Mouse (Mus musculus) lung, postnatal 4 days (tissue): ENCODE measurements around the gene Pde5a.

Experiments
- DNase-seq, 2 experiments: peaks; one replicate each; pipeline ENCODE4 v3.0.0; 2021

Gene Pde5a

DNA sequence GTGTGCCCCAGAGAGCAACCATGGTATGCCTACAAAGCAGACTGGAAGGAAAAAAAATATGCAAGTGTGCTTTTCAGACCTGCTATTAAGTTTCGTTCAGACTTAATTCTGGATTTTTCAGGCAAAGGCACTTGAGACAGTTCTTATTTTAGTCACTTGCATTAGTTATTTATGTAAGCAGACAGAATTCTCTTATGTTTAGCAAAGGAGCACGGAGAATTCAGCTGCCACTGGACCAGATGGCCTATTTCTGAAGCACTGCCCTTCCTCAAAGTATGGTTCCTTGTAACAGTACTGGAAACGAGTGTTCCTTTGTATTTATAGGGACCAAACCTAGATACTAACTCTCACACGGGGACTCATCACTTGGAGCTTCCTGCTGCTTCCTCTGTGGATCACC lies 38.2 kb downstream of the Pde5a start:
- DNase-seq, result no peak

DNA sequence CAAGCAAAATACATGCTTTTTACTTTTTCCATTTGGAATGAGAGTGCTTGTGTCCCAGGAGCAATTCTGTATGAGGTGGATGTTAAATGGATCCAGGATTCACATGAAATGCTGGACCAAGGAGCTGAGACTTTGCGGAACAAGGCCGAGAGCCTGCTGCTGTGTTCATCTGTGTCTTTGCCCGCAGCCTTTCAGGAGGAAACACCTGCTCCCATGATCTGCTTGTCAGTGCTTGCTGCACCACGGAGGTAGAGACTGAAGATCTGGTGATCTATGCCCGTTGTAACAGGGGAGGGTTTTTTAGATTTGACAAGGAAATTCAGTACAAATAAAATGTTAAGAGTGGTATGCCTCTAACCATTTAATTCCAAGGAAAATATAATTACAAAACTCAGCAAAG lies 39.1 kb downstream of the Pde5a start:
- no peak for DNase-seq

DNA sequence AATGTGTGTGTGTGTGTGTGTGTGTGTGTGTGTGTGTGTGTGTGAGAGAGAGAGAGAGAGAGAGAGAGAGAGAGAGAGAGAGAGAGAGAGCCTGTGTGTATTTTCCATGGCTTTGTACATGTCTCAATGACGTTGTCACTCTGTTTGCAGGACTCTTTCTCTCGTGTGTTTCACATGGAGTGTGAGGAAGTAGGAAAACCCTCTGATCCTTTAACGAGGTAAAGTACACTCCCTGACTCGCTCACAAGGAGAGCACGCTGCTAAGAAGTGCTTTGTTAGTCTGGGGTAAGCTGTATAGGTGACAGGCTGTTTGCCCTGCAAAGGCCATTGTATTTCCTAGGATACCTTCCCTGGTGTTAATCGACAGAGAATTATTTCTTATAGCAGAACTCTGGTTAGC lies 52.7 kb downstream of the Pde5a start:
- no peak for DNase-seq

DNA sequence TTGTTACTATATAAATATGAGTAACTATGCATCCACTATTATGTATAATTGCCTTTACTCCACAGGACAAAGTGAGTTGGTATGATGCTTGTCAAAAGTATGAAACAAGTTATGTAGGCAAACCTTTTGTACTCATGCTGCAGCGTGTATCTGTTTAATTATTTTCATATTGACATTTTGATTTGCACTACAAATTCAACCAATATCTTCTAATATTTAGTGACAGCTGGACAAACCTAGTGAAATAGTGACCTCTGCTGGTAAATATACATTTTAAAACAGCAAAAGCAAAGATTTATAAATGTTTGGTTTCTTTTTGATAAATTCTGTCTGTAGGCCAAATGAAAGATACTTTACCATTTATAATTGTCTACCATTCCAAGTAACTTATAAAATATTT lies 55.5 kb downstream of the Pde5a start:
- DNase-seq, result no peak

DNA sequence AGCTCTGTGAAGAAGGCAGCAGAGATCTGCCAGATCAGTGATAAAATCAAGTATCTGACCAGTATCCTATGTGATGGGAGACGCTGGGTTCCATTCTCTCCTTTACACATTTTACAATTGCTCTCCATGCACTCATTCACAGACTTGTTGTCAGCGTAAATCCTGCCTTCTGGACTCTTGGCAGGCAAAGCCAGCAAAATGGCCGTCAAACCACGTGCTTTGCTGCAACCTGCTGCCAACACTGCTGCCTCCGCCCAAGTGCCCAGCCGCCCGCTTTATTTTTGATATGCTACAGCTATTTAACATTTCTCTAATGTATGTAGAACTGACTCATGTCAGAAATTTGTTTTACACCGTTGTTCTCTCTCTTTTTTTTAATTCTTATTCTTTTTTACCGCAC lies 59.6 kb downstream of the Pde5a start:
- DNase-seq, result no peak

DNA sequence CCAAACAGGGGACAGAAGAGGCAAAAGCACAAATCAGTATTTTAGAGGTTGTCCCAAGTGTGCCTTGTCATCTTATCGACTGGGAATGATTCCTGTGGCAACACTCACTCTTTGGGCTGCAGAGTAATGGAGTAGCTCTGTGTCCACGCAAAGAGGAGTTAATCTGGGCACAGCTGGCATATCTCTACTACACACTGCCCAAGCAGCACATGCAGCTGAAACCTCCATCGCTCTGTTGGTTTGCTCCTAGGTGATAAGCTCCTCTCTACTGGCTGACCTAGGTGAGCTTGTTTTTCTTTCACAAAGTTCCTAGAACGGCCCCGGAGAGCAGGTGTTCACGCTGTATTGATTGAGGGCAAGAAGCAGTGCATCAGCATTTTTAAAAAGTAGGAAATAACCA lies 60.8 kb downstream of the Pde5a start:
- DNase-seq, result no peak

DNA sequence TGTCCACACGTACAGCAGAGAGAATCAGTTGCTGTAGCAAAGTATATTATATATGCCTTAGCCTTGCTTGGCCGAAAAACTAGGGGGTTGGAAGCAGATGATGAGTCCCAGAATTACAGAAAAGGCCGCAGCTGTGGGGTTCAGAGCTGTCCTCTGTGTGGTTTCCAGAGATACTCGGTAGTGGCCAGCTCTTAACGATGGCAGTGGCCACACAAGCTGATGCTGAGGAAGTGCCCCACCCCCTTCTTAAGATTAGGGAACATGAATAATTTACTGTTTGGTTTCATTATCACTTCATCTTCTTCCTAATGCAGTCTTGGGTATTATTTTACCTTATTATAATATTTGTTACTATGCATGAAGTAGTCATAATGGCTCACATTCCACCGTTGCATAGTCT lies 71.3 kb downstream of the Pde5a start:
- DNase-seq, result no peak

DNA sequence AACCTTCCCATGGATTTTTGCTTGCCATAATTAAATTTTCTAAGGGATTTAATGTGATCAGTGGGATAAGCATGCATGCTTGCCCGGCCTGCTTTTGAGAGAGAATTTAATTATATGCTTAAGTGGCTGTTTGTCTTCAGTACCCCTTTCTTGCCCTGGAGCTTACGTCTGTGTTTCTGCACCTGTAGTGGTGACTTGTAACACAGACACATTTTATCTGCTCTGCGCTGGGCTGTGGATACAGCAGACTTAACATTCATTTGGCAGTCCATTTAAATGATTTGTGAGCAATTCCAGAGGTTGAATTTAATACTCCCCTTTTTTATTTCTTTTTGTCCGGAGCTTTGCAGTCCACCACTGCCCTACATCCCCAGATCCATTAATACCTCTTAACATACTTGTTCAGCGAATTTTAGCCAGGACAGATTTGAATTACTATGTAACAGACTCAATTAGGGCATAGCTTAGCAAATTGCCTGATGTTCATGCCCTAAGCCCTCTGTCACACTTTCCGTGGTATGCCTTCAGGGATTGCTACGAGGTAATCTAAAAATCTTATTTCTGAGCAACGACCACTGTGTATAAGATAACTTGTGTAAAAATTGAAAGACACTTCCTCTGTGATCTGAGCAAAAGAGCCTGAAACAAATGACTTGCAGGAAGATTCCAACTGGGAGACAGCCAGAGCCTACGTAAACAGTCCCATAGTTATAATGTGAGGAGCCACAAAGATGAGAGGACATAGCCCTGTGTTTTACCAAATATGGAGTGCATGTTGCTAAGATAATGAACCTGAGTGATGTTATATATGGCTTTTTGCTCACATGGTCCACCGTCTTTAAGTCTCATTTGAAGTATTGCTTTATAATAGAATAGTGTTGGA lies 72.0 kb downstream of the Pde5a start:
- no peak for DNase-seq

DNA sequence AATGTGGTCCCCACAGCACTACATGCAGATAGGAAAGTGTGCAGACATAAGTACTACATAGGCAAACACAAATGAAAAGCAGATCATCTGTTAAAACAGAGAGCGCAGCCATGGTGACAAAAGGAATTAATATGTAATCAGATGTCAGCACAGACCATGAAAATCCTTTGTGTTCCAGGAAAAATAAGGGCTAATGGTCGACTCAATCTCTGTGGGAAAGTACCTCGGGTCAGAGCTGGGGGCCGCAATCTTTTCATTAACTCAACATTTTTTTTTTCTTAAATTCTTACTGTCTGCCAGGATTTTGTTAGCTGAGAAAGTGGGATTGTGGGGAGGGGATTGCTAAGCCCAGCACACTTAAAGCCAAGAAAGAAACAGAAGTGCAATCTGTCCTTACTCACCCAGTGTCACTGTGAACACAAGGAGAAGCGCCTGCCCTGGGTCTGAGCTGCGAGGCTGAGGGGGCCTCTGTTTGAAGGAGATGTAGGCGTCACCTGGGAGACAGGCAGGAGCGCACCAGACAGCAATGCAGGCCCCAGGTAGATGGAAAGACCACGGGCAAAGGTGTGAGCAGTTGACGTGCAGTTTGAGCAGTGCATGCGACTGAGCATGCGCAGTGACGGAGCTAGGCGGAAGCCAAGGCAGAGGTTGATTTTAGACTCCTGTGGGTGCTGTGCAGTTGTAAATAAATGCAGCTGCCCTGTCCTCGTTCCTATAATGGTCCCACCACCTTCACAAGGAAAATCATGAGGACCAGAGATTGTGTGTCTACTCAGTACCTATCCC lies 72.9 kb downstream of the Pde5a start:
- DNase-seq, result no peak

DNA sequence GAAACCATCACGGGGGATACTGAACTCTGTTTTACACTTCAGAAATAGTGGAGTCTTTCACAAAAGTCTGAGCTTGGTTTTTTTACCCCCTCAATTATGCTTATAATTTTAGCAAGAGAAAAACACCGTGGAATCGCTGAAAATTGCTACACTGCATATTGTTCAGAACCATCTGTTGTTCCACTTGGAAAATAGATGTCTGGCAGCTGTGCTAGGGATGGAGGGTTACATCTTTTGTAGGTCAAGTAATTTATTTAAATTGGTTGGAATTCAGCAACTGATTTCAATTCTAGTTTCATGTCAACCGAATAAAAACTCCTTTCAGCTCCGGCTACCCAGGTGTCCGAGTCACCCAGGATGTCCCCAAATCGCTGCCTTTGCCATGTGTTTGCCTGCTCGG lies 78.6 kb downstream of the Pde5a start:
- DNase-seq, result no peak

DNA sequence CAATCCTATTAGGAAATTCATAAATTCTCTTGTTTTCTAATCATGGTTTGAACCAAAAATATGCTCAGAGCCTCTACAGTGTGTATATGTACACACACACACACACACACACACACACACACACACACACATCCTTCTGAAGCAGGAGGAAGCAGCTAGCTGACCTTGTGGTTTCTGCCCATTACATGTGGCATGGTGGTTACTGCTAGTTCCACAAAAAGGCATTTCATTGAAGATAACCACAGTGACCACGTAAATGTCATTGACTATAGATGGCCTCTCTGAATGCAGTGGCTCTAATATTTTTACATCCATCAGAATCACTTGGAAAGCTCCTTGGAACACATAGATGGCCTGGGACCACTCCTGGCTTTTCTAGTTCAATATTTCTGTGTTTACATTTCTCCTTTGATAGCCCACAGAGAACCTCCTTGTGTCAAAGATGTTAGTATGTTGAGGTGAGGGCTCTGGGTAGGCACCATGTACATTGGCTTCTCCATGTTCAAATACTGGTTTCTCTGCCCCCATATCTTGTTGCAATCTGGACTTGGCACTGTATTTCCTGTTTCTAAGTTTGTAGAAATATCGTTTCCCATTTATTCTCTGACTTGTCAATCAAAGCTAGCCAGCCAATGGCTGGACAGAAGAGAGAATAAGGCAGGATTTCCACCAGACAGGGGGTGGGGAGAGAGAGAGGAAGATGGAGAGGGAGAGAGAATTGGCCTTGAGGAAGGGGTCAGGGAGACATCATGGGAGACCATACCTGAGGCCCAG lies 81.5 kb downstream of the Pde5a start:
- DNase-seq, result no peak

DNA sequence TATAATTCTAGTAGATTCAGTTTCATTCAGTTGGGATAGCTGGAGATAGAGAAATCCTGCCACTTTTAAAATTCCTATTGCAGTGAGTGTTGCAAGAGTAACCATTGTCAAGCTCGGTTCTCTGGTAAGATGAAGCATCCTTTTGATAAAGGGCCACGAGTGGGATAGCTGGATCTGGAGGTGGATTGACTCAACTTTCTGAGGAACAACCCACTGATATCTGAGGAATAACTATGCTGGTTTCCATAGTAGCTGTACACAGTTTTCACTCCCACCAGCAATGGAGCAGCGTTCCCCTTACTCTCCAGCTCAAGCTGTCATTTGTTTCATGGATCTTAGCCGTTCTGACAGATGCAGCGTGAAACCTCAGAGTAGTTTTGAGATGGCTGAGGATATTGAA lies 82.2 kb downstream of the Pde5a start:
- DNase-seq, result no peak

DNA sequence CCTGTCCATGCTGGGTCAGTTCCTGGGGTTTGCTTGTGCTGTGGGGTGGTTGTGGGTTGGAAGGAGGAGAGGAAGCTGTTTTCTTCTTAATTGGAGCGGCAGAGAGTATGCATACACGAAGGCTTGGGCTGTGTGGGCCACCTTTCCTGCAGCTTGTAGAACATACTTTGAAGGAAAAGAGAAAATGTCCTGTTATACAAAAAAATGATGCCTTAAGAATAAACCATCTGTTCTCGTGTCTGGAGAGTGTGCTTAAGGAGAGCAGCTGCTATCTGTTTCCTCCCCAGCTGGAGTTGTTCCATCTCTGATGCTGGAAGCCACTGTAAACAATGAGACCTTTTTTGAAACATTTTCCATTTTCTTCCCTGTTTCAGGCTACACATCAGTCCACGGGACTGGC lies 85.8 kb downstream of the Pde5a start:
- peak; percentile 31 to 38 for DNase-seq

DNA sequence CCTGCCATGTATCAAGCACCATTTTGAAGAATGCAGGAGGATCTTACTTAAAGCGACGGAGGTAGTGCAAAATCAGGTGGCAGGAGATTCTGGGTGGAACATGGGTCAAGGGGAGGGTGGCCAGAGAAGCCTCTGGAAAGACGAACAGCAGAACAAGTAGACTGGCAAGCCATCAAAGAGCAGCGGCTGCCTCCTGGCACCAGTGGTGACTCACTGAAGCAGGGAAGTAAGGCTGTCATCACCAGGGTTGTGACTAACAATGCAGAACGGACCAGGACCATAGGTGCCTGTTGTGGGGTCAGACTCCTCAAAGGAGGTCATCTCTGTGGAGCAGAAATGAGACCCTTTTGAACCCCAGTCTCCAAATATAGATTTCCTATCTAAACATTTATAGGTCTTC lies 89.5 kb downstream of the Pde5a start:
- DNase-seq, result no peak

DNA sequence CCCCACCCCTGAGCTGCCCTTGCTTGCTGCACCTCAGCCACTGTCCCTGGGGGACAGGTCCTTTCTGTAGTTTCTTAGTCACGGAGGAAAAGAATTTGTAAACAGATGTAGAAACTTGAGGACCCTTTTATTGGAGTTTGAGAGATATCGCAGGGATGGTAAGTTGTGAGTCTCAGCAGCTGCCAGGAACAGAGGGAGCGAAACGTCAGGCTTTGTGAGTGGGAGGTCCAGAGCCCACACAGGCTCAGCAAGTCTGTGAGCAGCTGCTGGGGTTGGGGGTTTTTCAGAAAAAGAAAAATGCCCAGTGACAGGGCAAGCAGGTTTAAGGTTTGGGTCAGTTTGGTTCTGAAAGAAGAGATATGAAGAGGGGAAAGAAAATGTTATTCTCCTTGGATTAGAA lies 92.0 kb downstream of the Pde5a start:
- DNase-seq, result no peak

DNA sequence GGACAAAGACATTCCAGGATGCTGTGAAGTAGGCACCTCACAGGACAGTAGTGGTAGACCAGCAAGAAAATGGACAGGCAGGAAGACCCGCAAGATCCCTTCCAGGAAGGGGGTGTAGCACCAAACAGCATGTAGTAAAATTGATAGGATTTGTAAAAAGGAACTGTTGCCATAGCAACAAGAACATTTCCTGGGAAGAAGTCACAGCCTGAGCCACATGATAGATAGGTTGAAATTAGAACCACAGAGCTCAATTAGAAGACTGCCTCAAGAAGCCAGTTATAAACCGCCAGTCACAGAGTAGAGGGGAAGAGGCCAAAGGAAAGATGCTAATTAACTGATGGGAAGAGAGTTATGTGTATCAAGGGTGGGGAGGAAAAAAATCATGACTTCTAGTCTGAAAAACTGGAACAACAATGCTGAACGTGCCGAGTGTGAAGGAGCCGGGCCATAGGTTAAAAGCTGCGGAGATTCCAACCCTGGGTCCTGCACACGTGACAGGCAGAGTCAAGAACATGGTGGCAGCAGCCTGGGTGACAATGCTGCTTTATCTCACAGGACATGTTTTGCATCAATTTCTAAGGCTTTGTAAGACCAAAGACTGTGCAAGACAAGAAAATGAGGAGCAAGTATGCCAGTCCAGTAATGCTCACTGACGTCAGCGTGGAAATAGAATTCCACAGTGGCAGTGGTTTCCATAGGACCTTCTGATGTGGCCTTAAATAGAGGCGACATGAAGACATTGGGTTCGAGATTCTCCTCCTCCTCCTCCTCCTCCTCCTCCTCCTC lies 99.7 kb downstream of the Pde5a start:
- DNase-seq, result no peak

DNA sequence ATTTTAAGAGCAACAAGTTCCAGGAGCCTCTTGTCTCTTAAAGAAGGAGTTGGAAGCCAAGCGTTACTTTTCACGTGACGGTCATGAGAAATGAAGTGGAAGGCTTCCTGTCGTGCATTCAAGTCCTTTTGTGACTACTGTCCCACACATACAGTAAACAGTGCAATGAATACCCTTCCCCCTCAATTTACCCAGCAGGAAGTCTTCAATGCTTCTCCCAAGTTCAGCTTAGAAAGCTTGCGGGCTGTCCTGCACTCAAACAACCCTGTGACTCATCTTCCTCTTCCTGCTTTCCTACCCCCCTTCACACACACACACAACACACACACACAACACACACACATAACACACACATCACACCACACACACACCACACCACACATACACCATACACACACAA lies 105.8 kb downstream of the Pde5a start:
- no peak for DNase-seq

DNA sequence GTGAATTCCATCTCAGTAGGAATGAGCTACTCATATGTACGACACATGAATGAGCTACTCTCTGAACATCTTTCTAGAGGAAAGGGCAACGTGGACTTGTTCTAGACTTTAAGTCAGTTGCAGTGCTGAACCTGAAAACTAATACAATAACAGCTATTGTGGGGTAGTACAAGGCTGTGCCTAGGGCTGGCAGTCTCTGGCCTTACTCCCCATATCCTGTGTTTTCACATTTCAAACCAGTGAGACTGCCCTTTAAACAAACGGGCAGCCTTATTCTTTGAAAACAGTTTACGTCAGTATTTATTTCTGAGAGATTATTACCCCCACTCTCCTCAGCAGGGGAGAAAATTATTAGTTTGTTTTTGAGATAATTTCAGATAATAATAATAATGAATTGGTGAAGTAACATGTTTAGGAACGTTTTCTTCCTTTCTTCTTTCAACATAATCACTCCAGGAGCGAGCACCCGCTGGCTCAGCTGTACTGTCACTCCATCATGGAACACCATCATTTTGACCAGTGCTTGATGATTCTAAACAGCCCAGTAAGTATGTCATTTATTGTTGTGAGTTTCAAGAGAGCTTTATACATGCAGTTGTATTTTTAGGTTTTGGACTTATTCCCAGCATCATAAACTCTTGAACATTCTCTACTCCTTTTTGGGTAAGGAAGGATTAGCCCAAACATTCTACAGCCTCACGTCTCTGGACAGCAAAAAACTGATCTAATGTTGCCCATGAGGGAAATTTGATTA lies 106.5 kb downstream of the Pde5a start:
- peak in 1 of 2 experiments; percentile 75 for DNase-seq

DNA sequence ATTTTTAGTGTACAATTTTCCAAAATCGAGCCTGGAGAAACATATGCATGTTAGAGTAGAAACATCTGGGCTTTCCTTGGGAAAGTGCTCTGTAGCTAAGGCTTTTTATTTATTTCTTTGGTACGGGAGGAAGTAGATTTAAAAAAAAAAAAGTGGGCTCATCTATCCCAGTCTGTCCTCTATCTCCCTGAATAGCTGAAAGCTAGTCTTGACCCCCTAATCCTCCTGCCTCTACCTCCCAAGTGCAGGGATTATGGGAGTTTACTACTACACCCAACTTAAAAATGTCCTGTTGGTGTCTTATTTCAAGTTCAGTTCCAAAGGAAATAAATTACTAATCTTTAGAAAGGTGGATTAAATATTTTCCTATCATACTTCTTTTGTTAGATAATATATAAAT lies 108.9 kb downstream of the Pde5a start:
- DNase-seq, result no peak

DNA sequence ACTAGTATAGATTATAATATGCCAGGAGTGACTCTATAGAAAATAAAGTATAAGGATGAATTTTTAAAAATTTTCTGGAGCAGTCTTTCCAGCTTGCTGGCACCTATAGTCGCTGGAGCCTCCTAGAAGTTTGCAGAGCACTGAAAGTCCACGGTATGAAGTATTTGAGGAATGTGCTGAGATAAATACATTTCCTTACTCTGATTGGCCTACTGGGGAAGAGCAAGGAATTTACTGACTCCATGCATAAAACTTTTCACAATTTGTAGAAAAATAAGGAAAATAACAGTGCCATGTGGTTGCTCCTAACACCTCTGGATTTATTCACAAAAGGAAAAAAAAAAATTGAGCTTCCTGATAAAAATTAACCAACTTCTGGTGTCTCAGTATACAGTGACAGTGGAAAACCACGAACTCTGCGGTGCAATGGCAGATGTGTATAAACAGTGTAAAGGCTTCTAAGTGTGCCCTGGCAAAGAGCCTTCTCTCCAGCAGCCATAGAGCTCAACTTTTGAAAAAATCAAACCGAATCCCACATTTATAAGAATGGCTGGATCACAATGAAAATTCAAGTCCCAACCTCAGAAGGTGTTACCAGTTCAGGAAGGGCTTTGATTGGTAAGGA lies 119.8 kb downstream of the Pde5a start:
- no peak for DNase-seq

DNA sequence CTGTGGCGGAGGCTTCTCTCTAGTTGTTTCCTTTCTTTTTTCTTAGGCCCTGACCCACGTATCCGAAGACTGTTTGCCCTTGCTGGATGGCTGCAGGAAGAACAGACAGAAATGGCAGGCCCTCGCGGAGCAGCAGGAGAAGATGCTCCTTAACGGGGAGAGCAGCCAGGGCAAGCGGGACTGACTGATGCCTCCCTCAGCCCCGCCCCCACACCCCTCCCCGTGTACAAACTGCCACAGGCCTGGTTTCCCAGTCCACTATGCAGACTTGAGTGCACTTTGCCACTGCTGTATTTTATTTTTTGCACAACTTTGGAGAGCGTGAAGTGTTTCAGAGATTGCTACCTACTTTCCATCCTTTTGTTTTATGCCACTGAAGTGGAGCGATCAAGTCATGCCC lies 126.4 kb downstream of the Pde5a start:
- no peak for DNase-seq

DNA sequence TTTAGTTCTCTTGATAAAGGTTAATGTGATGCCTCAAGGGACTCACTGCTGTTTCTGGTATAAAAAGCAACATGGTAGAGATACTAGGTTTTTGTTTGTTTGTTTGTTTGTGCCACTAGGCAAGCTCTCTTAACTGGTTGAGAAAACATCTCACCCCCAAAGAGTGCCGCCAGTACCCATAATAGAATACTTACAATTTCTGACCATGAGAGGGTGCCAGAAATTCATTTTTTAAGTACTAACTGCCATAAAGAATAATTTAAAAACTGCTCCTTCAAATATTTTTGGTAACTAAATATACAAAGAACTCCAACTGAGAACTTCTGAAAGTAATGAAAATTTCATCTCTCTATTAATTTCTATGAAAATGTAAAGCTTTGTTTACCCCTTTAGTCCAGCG lies 131.1 kb downstream of the Pde5a start:
- no peak for DNase-seq
